Mouse (Mus musculus) kidney, embryonic 16.5 days (tissue): ENCODE results near the gene Mcrip2. TPM values are rescaled to one million over a fixed set of nuclear protein-coding genes. Genes with fewer than 3 reads are reported as not detected.
"Not testable (repeated sequence)": the region's sequence is repeated elsewhere in the genome, so short reads cannot be mapped to it uniquely, and the experiment has no call there.

Experiments used
- ATAC-seq: fragments of 200-750 bp; cut with Nextera tagmentation; 2 replicates; pipeline ENCODE4 v1.8.0; 2017; ENCODE audit warnings: moderate TSS enrichment; ENCODE audit not compliant: low FRiP score, low TSS enrichment
- H3K27ac ChIP-seq: fragments of 300-500 bp; sonication (generic); 2 replicates; pipeline ENCODE4 v1.5.1; 2014; ENCODE audit warnings: low read length
- H3K27me3 ChIP-seq: fragments of 300-500 bp; sonication (generic); 2 replicates; pipeline ENCODE4 v1.6.1; 2014; ENCODE audit warnings: low read length, control low read depth, mixed read lengths; ENCODE audit not compliant: insufficient read depth
- H3K36me3 ChIP-seq: fragments of 300-500 bp; sonication (generic); 2 replicates; pipeline ENCODE4 v1.6.1; 2014; ENCODE audit warnings: low read length, control low read depth, mixed read lengths; ENCODE audit not compliant: insufficient read depth
- H3K4me1 ChIP-seq: fragments of 300-500 bp; sonication (generic); 2 replicates; pipeline ENCODE4 v1.6.1; 2014; ENCODE audit warnings: low read length, control low read depth, mixed read lengths; ENCODE audit not compliant: insufficient read depth
- H3K4me2 ChIP-seq: fragments of 300-500 bp; sonication (generic); replicated peaks from 2 replicates; pipeline ENCODE4 v1.6.1; 2014; ENCODE audit warnings: low read depth, low read length
- H3K4me3 ChIP-seq: fragments of 300-500 bp; sonication (generic); 2 replicates; pipeline ENCODE4 v1.5.1; 2014; ENCODE audit warnings: mild to moderate bottlenecking, low read length
- H3K9ac ChIP-seq: fragments of 300-500 bp; sonication (generic); replicated peaks from 2 replicates; pipeline ENCODE4 v1.6.1; 2014; ENCODE audit warnings: low read length
- H3K9me3 ChIP-seq: fragments of 300-500 bp; sonication (generic); 2 replicates; pipeline ENCODE4 v1.6.1; 2016; ENCODE audit warnings: low read length, control low read depth
- WGBS: fragments of 180-500 bp; shearing (Covaris S2); extraction: QIAGEN DNeasy Blood & Tissue Kit; methylation state at CpG from one replicate; pipeline ENCODE4 v1.1.7; 2014; 5-methylcytosine and 5-hydroxymethylcytosine counted together
- polyA plus RNA-seq: library from polyadenylated mRNA; unstranded; fragments of >200 nt; fragmentation: Nextera tagmentation; extraction: Ambion mirVana; gene quantifications from 2 replicates; pipeline ENCODE4 v1.2.1, GENCODE M21; 2015

The Mcrip2 gene
- polyA plus RNA-seq, 1 experiment from 2014 or later, result 79.2 TPM

DNA sequence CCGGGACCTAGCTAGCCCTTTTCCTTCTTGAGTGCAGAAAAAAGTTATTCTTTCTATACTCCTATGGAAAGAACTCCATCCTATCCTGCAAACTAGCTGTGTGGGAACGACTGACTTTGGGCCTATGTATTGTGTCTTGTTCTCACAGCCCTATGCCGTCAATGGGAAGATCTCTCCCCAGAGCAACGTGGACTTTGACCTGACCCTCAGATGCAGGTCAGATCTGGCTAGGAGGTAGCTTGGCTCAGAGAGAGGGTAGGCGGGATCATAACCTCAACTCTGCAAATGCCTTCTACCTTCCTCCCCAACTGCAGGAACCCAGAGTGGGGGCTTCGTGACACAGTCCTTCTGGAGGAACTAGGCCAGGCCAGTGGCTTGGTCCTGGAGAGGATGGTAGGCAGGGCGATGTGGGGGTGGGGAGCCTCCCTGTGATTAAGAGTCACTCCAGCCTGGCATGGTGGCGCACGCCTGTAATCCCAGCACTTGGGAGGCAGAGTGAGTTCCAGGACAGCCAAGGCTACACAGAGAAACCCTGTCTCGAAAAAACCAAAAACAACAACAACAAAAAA lies 7.9 kb upstream of the Mcrip2 start:
- peak overlapping the region; percentile 79 for H3K9ac ChIP-seq
- ATAC-seq, result no peak
- WGBS, result 54% methylated on average over 10 of the region's 10 CpGs
- H3K36me3 ChIP-seq, result peaks cover 13% of the 10 kb centered on the region
- H3K4me2 ChIP-seq, result peak overlapping the region; percentile 78
- peak overlapping the region; percentile 75 for H3K4me3 ChIP-seq
- H3K9me3 ChIP-seq, result no peaks in the 10 kb centered on the region
- peaks cover 42% of the 10 kb centered on the region for H3K4me1 ChIP-seq
- no peaks in the 10 kb centered on the region for H3K27me3 ChIP-seq
- H3K27ac ChIP-seq, result no peak overlapping the region

DNA sequence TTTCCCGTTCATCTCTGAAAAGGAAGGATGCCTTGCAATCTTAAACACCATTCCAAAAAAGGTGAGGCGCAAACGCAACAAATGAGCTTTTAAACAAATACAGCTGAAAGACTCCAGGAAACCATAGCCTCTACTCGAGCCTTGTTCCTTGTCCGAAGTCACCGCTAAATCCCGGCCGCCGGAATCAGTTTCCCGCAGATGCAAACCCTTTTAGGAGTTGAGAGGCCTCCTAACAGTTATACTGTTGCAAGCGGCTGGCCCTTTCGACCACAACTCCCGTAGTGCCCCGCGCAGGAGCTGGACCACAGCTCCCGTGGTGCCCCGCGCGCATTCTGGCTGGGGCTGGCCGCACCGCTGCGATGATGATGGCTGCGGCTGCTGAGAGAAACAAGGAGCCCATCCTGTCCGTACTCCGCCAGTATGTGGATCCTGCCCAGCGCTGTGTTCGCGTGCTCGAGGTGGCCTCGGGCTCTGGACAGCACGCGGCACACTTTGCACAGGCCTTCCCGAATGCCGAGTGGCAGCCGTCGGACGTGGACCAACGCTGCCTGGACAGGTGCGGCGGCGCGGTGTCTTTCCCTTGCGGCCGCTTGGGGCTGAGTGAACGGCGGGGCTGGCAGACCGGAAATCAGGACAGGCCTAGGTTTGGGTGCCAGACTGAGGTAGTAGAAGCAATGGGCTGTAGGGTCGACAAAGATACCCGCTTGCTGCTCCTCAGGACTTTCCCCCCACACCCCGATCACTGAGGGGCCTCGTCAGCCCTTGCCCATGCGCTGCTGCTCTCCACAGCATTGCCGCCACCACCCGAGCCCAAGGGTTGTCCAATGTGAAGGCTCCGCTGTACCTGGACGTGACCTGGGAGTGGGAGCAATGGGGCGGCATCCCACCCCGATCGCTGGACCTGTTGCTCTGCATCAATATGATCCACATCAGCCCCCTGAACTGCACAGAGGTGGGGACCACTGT lies 6.9 kb upstream of the Mcrip2 start:
- peak; percentile 93 for ATAC-seq
- Histone ChIP-seq H3K4me2 (peak overlapping the region; percentile 78), H3K4me3 (peak overlapping the region; percentile 75), H3K27me3 (no peaks in the 10 kb centered on the region), H3K9me3 (no peaks in the 10 kb centered on the region), H3K27ac (peak overlapping the region; percentile 96), H3K4me1 (peaks cover 32% of the 10 kb centered on the region), H3K9ac (peak overlapping the region; percentile 79), H3K36me3 (peaks cover 13% of the 10 kb centered on the region)
- 1% methylated on average over 59 of the region's 59 CpGs for WGBS

DNA sequence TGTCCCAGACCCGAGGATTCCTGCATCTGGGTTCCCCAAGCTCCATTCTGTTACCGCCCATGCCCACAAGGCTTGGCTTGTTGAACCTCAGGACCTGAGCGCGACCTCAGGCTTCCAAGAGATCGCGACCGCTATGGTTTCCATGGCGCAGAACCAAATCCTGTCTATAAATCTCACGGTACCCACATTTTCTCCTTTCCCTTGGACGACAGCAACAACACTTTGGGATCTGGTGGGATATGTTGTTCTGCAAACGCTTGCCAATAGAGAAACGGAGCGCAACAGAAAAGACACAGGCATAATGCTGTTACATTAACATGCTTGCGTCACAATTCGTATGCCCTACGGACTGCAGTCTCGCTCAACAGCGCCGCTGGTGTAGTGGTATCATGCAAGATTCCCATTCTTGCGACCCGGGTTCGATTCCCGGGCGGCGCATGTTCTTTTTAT lies 6.2 kb upstream of the Mcrip2 start, which contains the start of gene Mettl26:
Gene Mettl26, plus strand, starts transcription at position 354 of the 450 bp plus-strand sequence.
- Histone ChIP-seq H3K9ac (peak within 1 kb of the TSS; percentile 79), H3K27me3 (no peaks in the 10 kb centered on the region), H3K9me3 (no peaks in the 10 kb centered on the region), H3K4me3 (peak within 1 kb of the TSS; percentile 75), H3K4me2 (peak within 1 kb of the TSS; percentile 78), H3K27ac (peak within 1 kb of the TSS; percentile 96), H3K4me1 (peaks cover 26% of the 10 kb centered on the region), H3K36me3 (peaks cover 12% of the 10 kb centered on the region)
- under 1% methylated on average over 25 of the region's 25 CpGs for WGBS
- ATAC-seq, result peak; percentile 72

DNA sequence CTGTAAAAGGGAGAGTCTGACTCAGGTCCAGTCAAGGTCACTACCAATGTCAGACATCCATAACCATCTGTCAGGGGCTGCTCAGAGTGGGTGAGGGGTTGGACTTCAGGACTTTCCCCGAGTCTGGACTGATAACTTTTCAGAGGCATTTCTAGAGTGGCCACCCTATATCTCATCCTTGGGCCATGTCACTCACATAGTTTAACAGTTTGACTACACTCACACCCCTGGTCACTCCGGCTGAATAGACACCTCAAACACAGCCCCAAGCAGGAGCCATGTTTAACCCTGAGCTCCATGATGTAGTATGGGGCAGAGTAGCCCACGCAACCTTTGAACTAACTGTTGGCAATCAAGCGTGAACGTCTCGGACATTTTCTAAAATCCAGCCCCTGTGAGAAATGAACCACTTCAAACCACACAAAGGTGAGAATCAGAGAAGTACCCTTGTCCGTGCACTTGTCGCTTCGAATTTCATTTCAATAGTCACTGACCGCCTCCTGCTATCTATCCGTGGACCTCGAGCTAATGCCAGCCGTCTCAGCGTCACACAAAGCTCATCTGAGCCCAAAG lies 5.7 kb upstream of the Mcrip2 start:
- Histone ChIP-seq H3K9me3 (no peaks in the 10 kb centered on the region), H3K4me1 (peaks cover 24% of the 10 kb centered on the region), H3K4me3 (peak overlapping the region; percentile 75), H3K9ac (peak overlapping the region; percentile 79), H3K36me3 (peaks cover 7% of the 10 kb centered on the region), H3K27ac (peak overlapping the region; percentile 96), H3K4me2 (peak overlapping the region; percentile 78), H3K27me3 (no peaks in the 10 kb centered on the region)
- WGBS, result 4% methylated on average over 14 of the region's 14 CpGs
- 0 out of 2 replicates have a peak, but pooled peaks have one; percentile 18 for ATAC-seq

DNA sequence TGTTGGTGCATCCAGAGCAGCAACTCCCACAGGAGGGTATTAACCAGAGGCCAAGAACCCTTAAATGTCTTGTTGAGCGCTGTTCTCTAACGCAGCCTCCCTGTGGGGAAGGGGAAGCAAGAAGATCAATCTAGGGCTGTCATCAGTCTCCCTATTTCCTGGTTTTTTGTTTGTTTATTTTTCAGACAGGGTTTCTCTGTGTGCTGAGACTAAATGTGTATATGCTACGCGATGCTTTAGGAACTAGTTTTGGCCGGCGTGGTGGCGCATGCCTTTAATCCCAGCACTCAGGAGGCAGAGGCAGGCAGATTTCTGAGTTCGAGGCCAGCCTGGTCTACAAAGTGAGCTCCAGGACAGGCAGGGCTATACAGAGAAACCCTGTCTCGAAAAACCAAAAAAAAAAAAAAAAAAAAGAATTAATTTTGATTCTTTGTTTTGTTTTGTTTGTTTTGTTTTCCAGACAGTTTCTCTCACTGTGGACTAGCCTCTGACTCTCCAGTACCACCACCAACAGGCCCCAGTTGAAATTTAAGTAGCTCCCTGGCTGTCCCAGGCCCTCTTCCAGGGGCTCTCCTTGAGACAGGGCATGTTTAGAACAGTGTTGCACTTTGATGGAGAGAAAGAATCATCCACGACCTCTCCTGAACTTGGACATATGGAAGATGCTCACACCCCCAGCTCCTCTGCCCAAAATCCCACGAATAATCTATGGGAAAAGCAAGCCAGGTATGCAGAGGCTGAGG lies 5.0 kb upstream of the Mcrip2 start:
- no peak overlapping the region for H3K9ac ChIP-seq
- H3K36me3 ChIP-seq, result peaks cover 6% of the 10 kb centered on the region
- WGBS, result 73% methylated on average over 11 of the region's 11 CpGs
- peak overlapping the region; percentile 78 for H3K4me2 ChIP-seq
- no peak for ATAC-seq
- H3K4me3 ChIP-seq, result peak overlapping the region; percentile 75
- peaks cover 29% of the 10 kb centered on the region for H3K4me1 ChIP-seq
- no peaks in the 10 kb centered on the region for H3K9me3 ChIP-seq
- no peaks in the 10 kb centered on the region for H3K27me3 ChIP-seq
- H3K27ac ChIP-seq, result peak overlapping the region; percentile 96

DNA sequence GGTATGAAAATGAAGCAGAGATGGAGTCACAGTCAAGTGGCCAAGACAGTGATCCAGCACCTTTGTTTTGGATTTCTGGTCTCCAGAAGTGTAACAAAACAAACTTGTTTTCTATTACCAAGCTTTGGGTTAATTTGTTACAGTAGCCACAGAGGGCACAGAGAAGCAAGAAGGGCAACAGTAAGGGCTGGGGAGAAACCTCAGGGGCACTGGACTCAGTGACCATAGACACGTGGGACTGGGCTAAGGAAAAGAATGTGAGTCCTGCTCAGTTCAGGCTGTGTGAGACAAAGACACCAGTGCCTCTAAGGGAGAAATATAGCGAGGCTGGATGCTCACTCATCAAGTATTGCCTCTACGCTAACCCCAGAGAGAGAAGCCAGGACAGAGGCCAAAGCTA lies 4.1 kb upstream of the Mcrip2 start:
- Histone ChIP-seq H3K27ac (no peak overlapping the region), H3K9me3 (no peaks in the 10 kb centered on the region), H3K36me3 (no peaks in the 10 kb centered on the region), H3K9ac (no peak overlapping the region), H3K4me2 (no peak overlapping the region), H3K4me3 (no peak overlapping the region), H3K27me3 (no peaks in the 10 kb centered on the region), H3K4me1 (peaks cover 34% of the 10 kb centered on the region)
- ATAC-seq, result no peak
- 78% methylated on average over 3 of the region's 3 CpGs for WGBS

DNA sequence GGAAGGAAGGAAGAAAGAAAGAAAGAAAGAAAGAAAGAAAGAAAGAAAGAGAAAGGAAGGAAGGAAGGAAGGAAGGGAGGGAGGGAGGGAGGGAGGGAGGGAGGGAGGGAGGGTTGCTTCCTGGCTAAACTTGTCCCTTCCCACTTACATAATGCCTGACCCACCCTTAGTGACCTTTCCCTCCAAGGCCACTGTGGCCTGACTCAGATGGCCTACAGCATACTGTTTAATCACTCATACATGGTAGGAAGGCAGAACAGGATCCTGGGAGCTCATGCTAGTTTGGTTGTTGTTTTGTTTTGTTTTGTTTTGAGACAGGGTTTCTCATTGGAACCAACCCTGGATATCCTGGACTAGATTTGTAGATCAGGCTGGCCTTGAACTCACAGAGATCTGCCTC lies 3.0 kb upstream of the Mcrip2 start:
- H3K27ac ChIP-seq, ATAC-seq, H3K9ac ChIP-seq, H3K4me3 ChIP-seq, H3K27me3 ChIP-seq, H3K4me2 ChIP-seq, H3K9me3 ChIP-seq, H3K36me3 ChIP-seq: not testable (repeated sequence)
- H3K4me1 ChIP-seq, result peaks cover 33% of the 10 kb centered on the region

DNA sequence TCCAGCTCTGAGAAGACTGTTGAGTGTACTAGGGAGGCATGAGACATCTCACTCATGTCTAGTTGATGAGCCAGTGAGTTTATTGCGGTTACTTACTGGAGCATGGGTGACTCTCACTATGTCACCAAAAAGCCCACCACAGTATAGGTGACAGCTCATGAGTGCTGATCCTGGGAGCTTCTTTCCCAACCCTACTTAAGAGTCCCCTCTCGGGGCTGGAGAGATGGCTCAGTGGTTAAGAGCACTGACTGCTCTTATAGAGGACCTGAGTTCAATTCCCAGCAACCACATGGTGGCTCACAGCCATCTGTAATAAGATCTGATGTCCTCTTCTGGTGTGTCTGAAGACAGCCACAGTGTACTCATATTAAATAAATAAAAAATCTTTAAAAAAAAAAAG lies 1.4 kb upstream of the Mcrip2 start:
- Histone ChIP-seq H3K27me3 (no peaks in the 10 kb centered on the region), H3K9me3 (no peaks in the 10 kb centered on the region), H3K36me3 (0 out of 2 replicates have a peak, but pooled peaks cover 6% of the 10 kb centered on the region), H3K27ac (no peak overlapping the region), H3K4me3 (no peak overlapping the region), H3K4me1 (peaks cover 25% of the 10 kb centered on the region), H3K9ac (no peak overlapping the region), H3K4me2 (no peak overlapping the region)
- WGBS, result 90% methylated on average over 2 of the region's 2 CpGs
- no peak for ATAC-seq

DNA sequence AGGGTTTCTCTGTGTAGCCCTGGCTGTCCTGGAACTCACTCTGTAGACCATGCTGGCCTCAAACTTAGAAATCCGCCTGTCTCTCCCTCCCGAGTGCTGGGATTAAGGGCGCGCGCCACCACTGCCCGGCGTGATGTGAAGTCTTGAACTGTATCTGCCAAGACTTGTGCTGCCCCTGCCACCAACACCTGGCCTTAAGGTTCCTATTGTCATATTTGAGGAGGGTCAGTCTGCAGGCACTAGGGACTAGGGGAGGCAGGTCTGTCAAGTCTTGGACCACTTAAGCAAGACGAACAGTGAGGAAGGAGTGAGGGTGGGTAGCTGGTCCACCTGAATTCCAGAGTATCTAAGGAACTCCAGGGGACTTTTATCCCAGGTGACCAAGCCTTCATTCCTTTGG lies 934 bp upstream of the Mcrip2 start:
- Histone ChIP-seq H3K4me3 (no peak overlapping the region), H3K36me3 (0 out of 2 replicates have a peak, but pooled peaks cover 6% of the 10 kb centered on the region), H3K9me3 (no peaks in the 10 kb centered on the region), H3K4me1 (peaks cover 23% of the 10 kb centered on the region), H3K27ac (no peak overlapping the region), H3K9ac (no peak overlapping the region), H3K27me3 (no peaks in the 10 kb centered on the region), H3K4me2 (no peak overlapping the region)
- WGBS, result 94% methylated on average over 8 of the region's 8 CpGs
- no peak for ATAC-seq
